Mouse (Mus musculus): ENCODE data around the gene Pidd1. TPM values are rescaled to one million over a fixed set of nuclear protein-coding genes. Genes with fewer than 3 reads are reported as not detected.

Gene Pidd1
- polyA plus RNA-seq, 1 experiment from 2014 or later, result 1.8 TPM

- Histone ChIP-seq H3K9me3 (ENCODE audit: control insufficient read depth, low read length) (no peaks in the 10 kb centered on the region), H3K27me3 (ENCODE audit: control insufficient read depth, insufficient read depth, low read length) (no peaks in the 10 kb centered on the region), H3K27ac (replicated peaks) (no peak overlapping the region), H3K4me1 (replicated peaks; ENCODE audit: control insufficient read depth, insufficient read depth) (peaks cover 2% of the 10 kb centered on the region; the same call in 1 of the 2 replicates), H3K36me3 (ENCODE audit: control insufficient read depth, insufficient read depth, low read length) (peaks cover 11% of the 10 kb centered on the region; the same call in 1 of the 2 replicates), H3K4me3 (ENCODE audit: low read depth, low read length) (no peak overlapping the region), H3K9ac (ENCODE audit: low read length) (no peak overlapping the region), H3K4me2 (replicated peaks; ENCODE audit: low read depth) (no peak overlapping the region)
- WGBS, result 93% methylated on average over 19 of the region's 19 CpGs
- ATAC-seq (ENCODE audit: low FRiP score, low TSS enrichment) (no peak), DNase-seq (ENCODE audit: low spot score) (no peak)
- TF ChIP-seq CTCF (IDR thresholded peaks at IDR 0.05; ENCODE audit: low read depth) (no peak), EP300 (optimal IDR thresholded peaks at IDR 0.05) (no peak)
These were observed 12.2 kb downstream of the Pidd1 start for GRCm38 (mm10) chr7:141431434-141432185.

- no peaks in the 10 kb centered on the region for H3K27me3 ChIP-seq (ENCODE audit: control insufficient read depth, insufficient read depth, low read length)
- H3K27ac ChIP-seq (replicated peaks), result no peak overlapping the region
- WGBS, result 94% methylated on average over 9 of the region's 9 CpGs
- no peak overlapping the region for H3K4me2 ChIP-seq (replicated peaks; ENCODE audit: low read depth)
- H3K4me1 ChIP-seq (replicated peaks; ENCODE audit: control insufficient read depth, insufficient read depth), result peaks cover 1% of the 10 kb centered on the region; the same call in 1 of the 2 replicates
- no peak overlapping the region for H3K4me3 ChIP-seq (ENCODE audit: low read depth, low read length)
- DNase-seq (ENCODE audit: low spot score), result no peak
- no peaks in the 10 kb centered on the region for H3K9me3 ChIP-seq (ENCODE audit: control insufficient read depth, low read length)
- H3K9ac ChIP-seq (ENCODE audit: low read length), result no peak overlapping the region
- no peak for TF ChIP-seq EP300 (optimal IDR thresholded peaks at IDR 0.05)
- no peak for TF ChIP-seq CTCF (IDR thresholded peaks at IDR 0.05; ENCODE audit: low read depth)
- ATAC-seq (ENCODE audit: low FRiP score, low TSS enrichment), result no peak
- peaks cover 11% of the 10 kb centered on the region; the same call in 1 of the 2 replicates for H3K36me3 ChIP-seq (ENCODE audit: control insufficient read depth, insufficient read depth, low read length)
These were observed 13.1 kb downstream of the Pidd1 start for GRCm38 (mm10) chr7:141430585-141431240.

GRCm38 (mm10) chr7:141429840-141430584, 13.8 kb downstream of the Pidd1 start:
- ATAC-seq (ENCODE audit: low FRiP score, low TSS enrichment), result no peak
- peaks cover 11% of the 10 kb centered on the region; the same call in 1 of the 2 replicates for H3K36me3 ChIP-seq (ENCODE audit: control insufficient read depth, insufficient read depth, low read length)
- WGBS, result 57% methylated on average over 9 of the region's 9 CpGs
- no peak overlapping the region for H3K4me3 ChIP-seq (ENCODE audit: low read depth, low read length)
- no peaks in the 10 kb centered on the region for H3K27me3 ChIP-seq (ENCODE audit: control insufficient read depth, insufficient read depth, low read length)
- no peak for DNase-seq (ENCODE audit: low spot score)
- no peak overlapping the region for H3K27ac ChIP-seq (replicated peaks)
- TF ChIP-seq CTCF (IDR thresholded peaks at IDR 0.05; ENCODE audit: low read depth) (no peak), EP300 (optimal IDR thresholded peaks at IDR 0.05) (no peak)
- no peak overlapping the region for H3K4me2 ChIP-seq (replicated peaks; ENCODE audit: low read depth)
- H3K9me3 ChIP-seq (ENCODE audit: control insufficient read depth, low read length), result no peaks in the 10 kb centered on the region
- no peaks in the 10 kb centered on the region; the same call in 1 of the 2 replicates for H3K4me1 ChIP-seq (replicated peaks; ENCODE audit: control insufficient read depth, insufficient read depth)
- no peak overlapping the region for H3K9ac ChIP-seq (ENCODE audit: low read length)

- Histone ChIP-seq H3K27ac (replicated peaks) (no peak within 1 kb of the TSS), H3K9me3 (ENCODE audit: control insufficient read depth, low read length) (no peaks in the 10 kb centered on the region), H3K27me3 (ENCODE audit: control insufficient read depth, insufficient read depth, low read length) (no peaks in the 10 kb centered on the region), H3K4me1 (replicated peaks; ENCODE audit: control insufficient read depth, insufficient read depth) (no peaks in the 10 kb centered on the region; the same call in 1 of the 2 replicates), H3K4me2 (replicated peaks; ENCODE audit: low read depth) (peak within 1 kb of the TSS; percentile 23; the same call in 1 of the 2 replicates), H3K36me3 (ENCODE audit: control insufficient read depth, insufficient read depth, low read length) (peaks cover 11% of the 10 kb centered on the region; the same call in 1 of the 2 replicates), H3K9ac (ENCODE audit: low read length) (no peak within 1 kb of the TSS), H3K4me3 (ENCODE audit: low read depth, low read length) (no peak within 1 kb of the TSS)
- peak; percentile 74 for ATAC-seq (ENCODE audit: low FRiP score, low TSS enrichment)
- TF ChIP-seq CTCF (IDR thresholded peaks at IDR 0.05; ENCODE audit: low read depth) (no peak), EP300 (optimal IDR thresholded peaks at IDR 0.05) (no peak)
- peak; percentile 75 for DNase-seq (ENCODE audit: low spot score)
- WGBS, result 4% methylated on average over 19 of the region's 19 CpGs
These were observed 14.5 kb downstream of the Pidd1 start, which contains the start of gene Cend1 for GRCm38 (mm10) chr7:141429310-141429709. Gene Cend1, minus strand, starts transcription at chr7:141429491.

- no peaks in the 10 kb centered on the region for H3K27me3 ChIP-seq (ENCODE audit: control insufficient read depth, insufficient read depth, low read length)
- 45% methylated on average over 5 of the region's 5 CpGs for WGBS
- H3K4me1 ChIP-seq (replicated peaks; ENCODE audit: control insufficient read depth, insufficient read depth), result no peaks in the 10 kb centered on the region; the same call in 1 of the 2 replicates
- DNase-seq (ENCODE audit: low spot score), result no peak
- no peak overlapping the region for H3K4me2 ChIP-seq (replicated peaks; ENCODE audit: low read depth)
- no peak overlapping the region for H3K27ac ChIP-seq (replicated peaks)
- H3K36me3 ChIP-seq (ENCODE audit: control insufficient read depth, insufficient read depth, low read length), result peaks cover 11% of the 10 kb centered on the region; the same call in 1 of the 2 replicates
- H3K9ac ChIP-seq (ENCODE audit: low read length), result no peak overlapping the region
- no peak for TF ChIP-seq CTCF (IDR thresholded peaks at IDR 0.05; ENCODE audit: low read depth)
- H3K4me3 ChIP-seq (ENCODE audit: low read depth, low read length), result no peak overlapping the region
- ATAC-seq (ENCODE audit: low FRiP score, low TSS enrichment), result no peak
- no peaks in the 10 kb centered on the region for H3K9me3 ChIP-seq (ENCODE audit: control insufficient read depth, low read length)
These were observed 15.1 kb downstream of the Pidd1 start for GRCm38 (mm10) chr7:141428701-141429100.
